20 mouse cellular contexts compared by ENCODE assay signal in the genomic region with DNA sequence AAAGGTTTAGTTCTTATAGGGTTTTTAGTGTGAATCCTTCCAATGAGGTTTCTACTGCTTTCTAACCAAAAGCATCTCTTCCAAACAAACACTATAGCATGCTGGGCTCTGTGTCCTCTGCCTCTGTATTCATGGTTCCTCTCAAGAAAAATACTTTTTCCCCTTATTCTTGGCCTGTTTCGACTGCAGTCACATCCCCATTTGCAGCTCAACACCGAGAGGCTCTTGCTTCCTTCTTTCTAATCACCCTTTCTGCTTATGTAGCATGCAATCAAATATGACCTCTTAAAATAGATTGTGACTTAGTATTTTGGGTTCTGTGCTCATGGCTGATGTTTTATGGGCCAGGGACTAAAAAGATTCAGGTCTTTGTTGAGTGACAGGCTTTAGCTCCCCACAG.
DNase-seq lines count a peak whose midpoint lies in the region; ATAC-seq and TF ChIP-seq lines count a peak whose summit lies in the region.
"Had no signal": no experiment of that assay in that cellular context is flagged by ENCODE, and none has a peak within 500 bp of the region (broad histone marks: within the 10 kb centered on the region; RNA-seq: fewer than 3 reads in every experiment).

No protein-coding gene starts in this region.

- no peak overlapping the region for H3K27ac ChIP-seq in heart, embryonic 10.5 days
- no peak overlapping the region for H3K27ac ChIP-seq in left cerebral cortex, adult 2 months
- H3K27ac ChIP-seq: embryonic facial prominence, embryonic 12.5 days; forebrain, embryonic 15.5 days; heart, embryonic 13.5 days; hindbrain, embryonic 13.5 days; hindbrain, postnatal 0 days had no signal

- peak; percentile 32; the same call in 1 of the 2 replicates for ATAC-seq in megakaryocyte, adult 5-6 weeks (ENCODE audit: poor library complexity, severe bottlenecking)
- ATAC-seq: forebrain, embryonic 15.5 days; hindbrain, postnatal 0 days had no signal

- no peaks in the 10 kb centered on the region for H3K9me3 ChIP-seq in heart, embryonic 10.5 days
- H3K9me3 ChIP-seq: embryonic facial prominence, embryonic 12.5 days; forebrain, embryonic 15.5 days; heart, embryonic 13.5 days; hindbrain, embryonic 13.5 days had no signal

- DNase-seq in heart, embryonic 10.5 days (ENCODE audit: low spot score) = peak; percentile 47
- DNase-seq in heart, postnatal 14 days = no peak
- peak; percentile 73 for DNase-seq in A20 (ENCODE audit: low read depth, low spot score)
- DNase-seq in B cell, adult 2 months = peak; percentile 28 to 38
- no peak for DNase-seq in thymus, postnatal 36 days
- DNase-seq in cerebellum, adult 11 months = no peak
- no peak for DNase-seq in left cerebral cortex, adult 2 months (ENCODE audit: extremely low spot score in 1 of 2, low spot score in 2 of 2)
- DNase-seq: adrenal gland, postnatal 14 days; cerebellum, adult 11-12 months; cerebellum, adult 9-10 months; cerebellum, postnatal 25 days; gastrocnemius, postnatal 14 days; heart, adult 18-20 months; heart, postnatal 10 days had no signal

- peaks cover 13% of the 10 kb centered on the region; the same call in 1 of the 2 replicates for H3K4me1 ChIP-seq in heart, embryonic 10.5 days
- H3K4me1 ChIP-seq: embryonic facial prominence, embryonic 12.5 days had no signal

- intact Hi-C loops in heart, postnatal 14 days (cut with DNase I) = no loop called here
- intact Hi-C loops in left cerebral cortex, adult 2 months (cut with DNase I) = no loop called here

- no peaks in the 10 kb centered on the region for H3K27me3 ChIP-seq in heart, embryonic 10.5 days (ENCODE audit: insufficient read depth, poor library complexity, severe bottlenecking)
- H3K27me3 ChIP-seq: embryonic facial prominence, embryonic 12.5 days; forebrain, embryonic 15.5 days; heart, embryonic 13.5 days; hindbrain, embryonic 13.5 days had no signal

- no peak for TF ChIP-seq CTCF in left cerebral cortex, adult 2 months (IDR thresholded peaks at IDR 0.05)

- WGBS in heart, embryonic 10.5 days = 85% methylated on average over 2 of the region's 2 CpGs

- no peak overlapping the region for H3K4me3 ChIP-seq in heart, embryonic 10.5 days
- no peak overlapping the region for H3K4me3 ChIP-seq in left cerebral cortex, adult 2 months
- H3K4me3 ChIP-seq: embryonic facial prominence, embryonic 12.5 days; forebrain, embryonic 15.5 days; heart, embryonic 13.5 days; hindbrain, embryonic 13.5 days had no signal

- H3K36me3 ChIP-seq in heart, embryonic 10.5 days = no peaks in the 10 kb centered on the region
- H3K36me3 ChIP-seq: embryonic facial prominence, embryonic 12.5 days; forebrain, embryonic 15.5 days had no signal

Comparison
In these comparisons a context has a peak if more than half of its experiments do, and no peak if none do; other contexts are left out.
1. DNase-seq: peak in heart, embryonic 10.5 days (single experiment), A20 (single experiment) and B cell, adult 2 months (2 of 2); none in heart, postnatal 14 days (0 of 2), thymus, postnatal 36 days (0 of 2), cerebellum, adult 11 months (single experiment) and left cerebral cortex, adult 2 months (0 of 2).